Mouse (Mus musculus) liver, adult (tissue): ENCODE data around the gene Zbtb5.

ENCODE experiments used
- GATA4 ChIP-seq: IDR thresholded peaks from 2 replicates; pipeline ENCODE4 v1.6.1; 2014; ENCODE audit warnings: mild to moderate bottlenecking, low read length; ENCODE audit not compliant: insufficient replicate concordance

The Zbtb5 gene

GRCm38 (mm10) chr4:45012105-45012975, at the start of gene Zbtb5:
Gene Zbtb5, minus strand, starts transcription at chr4:45012412.
- peak; percentile 45; the same call in 1 of the 2 replicates for TF ChIP-seq GATA4

- no peak for TF ChIP-seq GATA4
Observed at GRCm38 (mm10) chr4:45055451-45055850, 43.2 kb upstream of the Zbtb5 start.

GRCm38 (mm10) chr4:45054862-45055261, 42.6 kb upstream of the Zbtb5 start:
- TF ChIP-seq GATA4 = no peak

DNA sequence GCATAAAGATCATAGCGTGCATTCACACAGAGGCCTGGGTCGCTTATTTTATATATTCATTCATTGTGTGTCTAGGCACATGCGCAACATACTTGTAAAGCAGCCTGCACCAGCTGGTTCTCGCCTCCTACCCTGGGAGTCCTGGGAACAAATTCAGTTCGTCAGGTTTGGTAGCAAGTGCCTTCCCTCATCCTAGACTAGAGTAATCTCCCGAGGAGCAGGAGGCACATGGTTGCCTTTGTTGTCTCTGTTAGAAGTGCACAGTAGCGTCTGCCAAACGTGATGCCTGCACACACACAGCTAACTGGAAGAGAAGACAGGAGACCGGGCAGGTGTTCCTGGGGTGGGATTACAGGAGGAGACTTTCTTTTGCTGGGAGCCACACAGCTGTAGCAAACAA, 35.7 kb upstream of the Zbtb5 start:
- no peak for TF ChIP-seq GATA4

DNA sequence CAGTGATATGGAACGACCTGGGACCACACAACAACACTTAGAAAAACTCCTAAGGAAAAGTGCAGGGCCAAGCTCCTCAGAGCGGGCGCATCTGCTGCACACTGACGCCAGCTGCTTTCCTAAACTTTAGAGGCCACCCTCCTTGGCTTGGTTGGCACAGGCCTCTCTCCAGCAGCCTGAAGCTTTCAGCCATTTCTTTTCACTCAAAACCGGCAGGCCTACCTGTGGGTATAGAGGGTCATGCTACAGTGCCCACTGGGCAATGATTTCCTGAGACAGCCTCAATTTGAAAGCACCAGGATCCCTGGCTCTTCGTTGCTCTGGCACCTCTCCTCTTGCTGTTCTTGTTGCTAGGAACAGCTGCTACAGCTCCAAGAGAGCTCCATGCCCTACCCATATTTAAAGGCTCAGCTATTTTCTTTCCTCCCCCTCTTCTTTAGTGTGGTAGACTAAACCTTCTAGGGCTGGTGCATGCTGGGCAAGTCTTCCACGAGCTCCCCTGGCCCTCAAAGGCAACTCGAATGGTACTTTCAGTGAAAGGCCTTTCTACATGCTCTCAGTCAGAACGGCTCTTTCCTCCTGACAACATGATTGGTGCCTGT, 35.2 kb upstream of the Zbtb5 start:
- TF ChIP-seq GATA4 = no peak

- no peak for TF ChIP-seq GATA4
Observed at GRCm38 (mm10) chr4:45046679-45047078, 34.5 kb upstream of the Zbtb5 start.

- no peak for TF ChIP-seq GATA4
Observed at GRCm38 (mm10) chr4:45040795-45041194, 28.6 kb upstream of the Zbtb5 start.

DNA sequence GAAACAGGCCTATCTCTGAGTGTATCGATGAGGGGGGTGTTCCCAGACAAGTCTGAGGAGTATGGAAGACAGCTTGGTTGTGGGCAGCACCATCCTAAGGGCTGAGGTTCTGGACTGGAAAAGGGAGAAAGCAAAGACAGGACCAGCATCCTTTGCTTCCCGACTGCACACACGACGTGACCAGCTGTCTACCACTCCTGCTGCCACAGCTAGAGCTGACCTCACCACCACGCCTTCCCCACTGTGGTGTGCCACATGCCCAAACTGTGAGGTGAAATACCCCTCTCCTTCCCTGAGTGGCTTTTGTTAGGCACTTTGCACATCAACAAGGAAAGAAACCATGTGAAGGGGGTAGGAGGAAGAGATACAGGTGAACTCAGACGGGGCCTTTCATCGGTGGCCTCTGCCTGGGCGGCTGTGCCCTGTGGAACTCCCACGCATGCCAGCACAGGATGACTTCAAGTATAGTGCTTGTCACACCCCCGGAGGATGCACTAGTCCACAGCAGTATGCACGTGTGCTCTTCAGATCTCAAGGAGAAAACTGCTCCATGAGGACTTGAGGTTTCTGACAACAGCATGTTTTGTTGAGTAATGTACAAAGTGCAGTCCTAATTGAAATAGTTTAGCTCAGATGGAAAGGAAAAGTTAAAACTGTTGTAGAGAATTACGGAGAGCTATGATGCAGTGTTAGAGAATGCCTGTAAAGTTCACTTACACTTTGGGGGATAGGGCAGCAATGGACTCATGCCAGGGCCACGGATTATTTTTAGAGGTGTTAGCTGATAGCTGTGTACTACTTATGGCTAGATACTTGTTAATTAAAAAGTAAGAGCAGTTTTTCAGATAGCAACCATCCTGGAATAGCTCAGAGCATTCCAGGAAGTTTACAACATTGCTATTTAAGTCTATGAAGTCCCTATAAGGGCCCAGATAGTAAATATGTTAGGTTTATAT, 25.5 kb upstream of the Zbtb5 start:
- TF ChIP-seq GATA4 = no peak

- no peak for TF ChIP-seq GATA4
Observed at GRCm38 (mm10) chr4:45036571-45036970, 24.4 kb upstream of the Zbtb5 start.

DNA sequence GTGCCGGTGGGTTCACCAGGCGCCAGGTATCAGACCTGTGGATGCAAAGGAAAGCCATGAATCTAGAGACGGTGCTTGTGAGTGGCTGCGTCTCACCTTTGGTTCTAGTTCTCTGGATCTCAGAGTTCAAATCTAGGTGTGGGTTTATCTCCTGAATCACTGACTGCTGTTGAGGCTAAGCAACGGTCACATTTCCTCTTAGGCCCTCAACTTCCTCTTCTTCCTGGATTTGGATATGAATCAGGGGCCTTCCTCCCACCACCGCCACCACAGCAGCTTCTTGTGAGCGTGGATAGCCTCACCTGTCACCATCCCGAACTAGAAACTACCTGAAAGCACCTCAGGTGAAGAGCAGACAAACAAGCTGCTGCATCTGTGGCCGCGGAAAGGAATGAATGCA, 23.8 kb upstream of the Zbtb5 start:
- TF ChIP-seq GATA4 = no peak

DNA sequence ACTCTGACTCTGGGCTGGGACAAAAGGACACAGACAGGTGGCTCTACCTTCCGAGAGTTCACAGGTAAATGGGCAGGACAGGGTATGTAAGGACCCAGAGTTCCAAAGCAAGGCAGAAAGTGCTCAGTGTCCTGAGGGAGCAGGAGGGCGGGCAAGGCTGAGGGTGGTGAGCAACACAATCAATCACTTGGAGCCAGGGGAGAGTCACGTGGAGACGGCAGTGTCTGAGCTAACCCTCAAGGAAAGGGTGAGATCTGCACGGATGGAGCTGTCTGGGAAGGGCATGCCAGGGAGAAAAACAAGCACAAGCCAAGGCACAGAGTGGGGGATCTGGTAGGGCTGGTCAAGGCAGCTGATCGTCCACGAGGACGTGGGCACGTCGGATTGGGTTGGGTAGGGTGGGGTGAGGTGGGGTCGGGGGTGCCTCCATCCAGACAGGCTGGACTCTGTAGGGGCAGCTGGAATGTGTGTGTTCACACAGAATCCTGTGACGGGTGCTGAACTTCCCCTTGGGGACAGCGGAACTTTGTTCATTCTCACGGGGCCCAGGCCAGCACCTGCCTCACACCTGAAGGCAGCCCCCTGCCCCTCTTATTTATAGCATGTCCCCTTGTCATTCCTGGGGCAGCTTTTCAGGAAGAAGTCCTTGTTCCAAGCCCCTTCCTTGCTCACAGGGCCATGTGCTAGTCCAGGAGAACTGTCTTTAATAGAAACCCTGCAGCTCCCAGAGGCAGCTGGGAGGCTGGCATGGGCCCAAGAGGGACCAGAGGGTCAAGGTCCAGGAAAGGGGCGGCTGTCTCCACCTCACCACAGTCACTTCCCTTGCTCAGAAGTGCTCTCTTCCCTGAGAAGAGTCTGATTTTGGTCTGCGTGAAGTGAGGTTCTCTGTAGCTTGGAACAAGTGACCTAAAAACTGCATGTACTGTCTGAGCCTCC, 22.7 kb upstream of the Zbtb5 start:
- TF ChIP-seq GATA4 = no peak

GRCm38 (mm10) chr4:45032586-45032985, 20.4 kb upstream of the Zbtb5 start:
- TF ChIP-seq GATA4 = no peak

- TF ChIP-seq GATA4 = no peak
Observed at GRCm38 (mm10) chr4:45026459-45026858, 14.2 kb upstream of the Zbtb5 start.

- TF ChIP-seq GATA4 = no peak
Observed at GRCm38 (mm10) chr4:45019009-45019408, 6.8 kb upstream of the Zbtb5 start.
